Mouse (Mus musculus): ENCODE measurements around the gene Taok3. TPM values are rescaled to one million over a fixed set of nuclear protein-coding genes. Genes with fewer than 3 reads are reported as not detected.
A peak's percentile ranks its signal among the peaks of the same experiment; 100 is the strongest.

Gene Taok3
- total and polyA plus RNA-seq, 3 experiments, result 58.4 to 213 (median 139) TPM

DNA sequence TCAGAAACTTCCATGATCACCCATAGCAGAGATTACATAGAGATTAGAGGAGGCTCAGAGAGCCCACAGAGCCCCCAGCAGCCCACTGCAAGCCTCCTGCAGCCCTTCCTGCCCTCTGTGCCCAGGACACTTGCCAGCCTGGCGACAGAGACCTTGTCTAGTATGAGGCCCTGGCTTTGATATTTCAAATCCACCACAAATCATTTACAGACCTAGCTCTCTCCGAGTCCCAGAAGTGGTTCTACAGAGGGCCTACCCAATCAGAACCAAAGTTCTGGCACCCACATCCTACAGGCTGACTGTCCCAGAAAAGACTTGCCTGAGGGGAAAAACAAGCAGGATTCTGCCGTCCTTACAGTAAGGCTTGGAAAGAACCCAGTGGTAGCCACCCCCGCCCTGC lies 165.3 kb downstream of the Taok3 start:
- DNase-seq (ENCODE audit: low spot score) (no peak), ATAC-seq (ENCODE audit: extremely low read depth, insufficient number of reproducible peaks, low FRiP score, poor library complexity, severe bottlenecking) (no peak)
- Histone ChIP-seq H3K4me1 (ENCODE audit: insufficient read depth, low read depth, low read length) (peaks cover 50% of the 10 kb centered on the region), H3K27me3 (ENCODE audit: insufficient read depth, low read length) (no peaks in the 10 kb centered on the region), H3K9me3 (replicated peaks) (no peaks in the 10 kb centered on the region), H3K36me3 (replicated peaks) (peaks cover 51% of the 10 kb centered on the region), H3K4me3 (ENCODE audit: low read depth, low read length) (peak overlapping the region; percentile 16; the same call in 1 of the 2 replicates)
- TF ChIP-seq GATA2 (IDR thresholded peaks at IDR 0.05; ENCODE audit: borderline replicate concordance, low read depth, low read length) (no peak), POLR2AphosphoS5 (IDR thresholded peaks at IDR 0.05; ENCODE audit: insufficient replicate concordance, low read depth, low read length) (no peak), TAL1 (conservative IDR thresholded peaks at IDR 0.05; ENCODE audit: low read depth, low read length) (no peak), CTCF (IDR thresholded peaks at IDR 0.05; ENCODE audit: low read depth, low read length) (no peak), GATA1 (IDR thresholded peaks at IDR 0.05; ENCODE audit: borderline replicate concordance, low read length) (no peak)

DNA sequence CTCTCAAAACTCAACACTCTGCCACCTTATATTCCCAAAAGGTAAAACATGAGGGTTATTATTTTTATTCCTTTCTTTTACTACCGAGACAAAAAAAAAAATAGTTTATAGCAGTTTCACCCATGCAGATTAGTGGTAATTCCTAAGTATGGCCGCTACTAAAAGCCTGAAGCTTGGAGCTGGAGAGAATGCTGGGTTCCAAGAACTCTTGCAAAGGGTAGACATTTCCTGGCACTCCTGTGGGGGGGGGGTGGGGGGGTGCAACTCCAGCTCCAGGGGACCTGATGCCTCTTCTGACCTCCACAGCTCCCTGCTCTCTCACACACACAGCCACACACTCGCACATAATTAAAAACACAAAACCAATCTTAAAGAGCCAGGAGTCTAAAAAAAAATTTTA lies 166.4 kb downstream of the Taok3 start:
- H3K9me3 ChIP-seq (replicated peaks), result no peaks in the 10 kb centered on the region
- H3K4me1 ChIP-seq (ENCODE audit: insufficient read depth, low read depth, low read length), result peaks cover 40% of the 10 kb centered on the region
- no peak for ATAC-seq (ENCODE audit: extremely low read depth, insufficient number of reproducible peaks, low FRiP score, poor library complexity, severe bottlenecking)
- peak overlapping the region; percentile 79 for H3K4me3 ChIP-seq (ENCODE audit: low read depth, low read length)
- DNase-seq (ENCODE audit: low spot score), result no peak
- H3K36me3 ChIP-seq (replicated peaks), result peaks cover 42% of the 10 kb centered on the region
- TF ChIP-seq POLR2AphosphoS5 (IDR thresholded peaks at IDR 0.05; ENCODE audit: insufficient replicate concordance, low read depth, low read length) (no peak), GATA1 (IDR thresholded peaks at IDR 0.05; ENCODE audit: borderline replicate concordance, low read length) (no peak), GATA2 (IDR thresholded peaks at IDR 0.05; ENCODE audit: borderline replicate concordance, low read depth, low read length) (no peak), CTCF (IDR thresholded peaks at IDR 0.05; ENCODE audit: low read depth, low read length) (no peak)
- no peaks in the 10 kb centered on the region for H3K27me3 ChIP-seq (ENCODE audit: insufficient read depth, low read length)

DNA sequence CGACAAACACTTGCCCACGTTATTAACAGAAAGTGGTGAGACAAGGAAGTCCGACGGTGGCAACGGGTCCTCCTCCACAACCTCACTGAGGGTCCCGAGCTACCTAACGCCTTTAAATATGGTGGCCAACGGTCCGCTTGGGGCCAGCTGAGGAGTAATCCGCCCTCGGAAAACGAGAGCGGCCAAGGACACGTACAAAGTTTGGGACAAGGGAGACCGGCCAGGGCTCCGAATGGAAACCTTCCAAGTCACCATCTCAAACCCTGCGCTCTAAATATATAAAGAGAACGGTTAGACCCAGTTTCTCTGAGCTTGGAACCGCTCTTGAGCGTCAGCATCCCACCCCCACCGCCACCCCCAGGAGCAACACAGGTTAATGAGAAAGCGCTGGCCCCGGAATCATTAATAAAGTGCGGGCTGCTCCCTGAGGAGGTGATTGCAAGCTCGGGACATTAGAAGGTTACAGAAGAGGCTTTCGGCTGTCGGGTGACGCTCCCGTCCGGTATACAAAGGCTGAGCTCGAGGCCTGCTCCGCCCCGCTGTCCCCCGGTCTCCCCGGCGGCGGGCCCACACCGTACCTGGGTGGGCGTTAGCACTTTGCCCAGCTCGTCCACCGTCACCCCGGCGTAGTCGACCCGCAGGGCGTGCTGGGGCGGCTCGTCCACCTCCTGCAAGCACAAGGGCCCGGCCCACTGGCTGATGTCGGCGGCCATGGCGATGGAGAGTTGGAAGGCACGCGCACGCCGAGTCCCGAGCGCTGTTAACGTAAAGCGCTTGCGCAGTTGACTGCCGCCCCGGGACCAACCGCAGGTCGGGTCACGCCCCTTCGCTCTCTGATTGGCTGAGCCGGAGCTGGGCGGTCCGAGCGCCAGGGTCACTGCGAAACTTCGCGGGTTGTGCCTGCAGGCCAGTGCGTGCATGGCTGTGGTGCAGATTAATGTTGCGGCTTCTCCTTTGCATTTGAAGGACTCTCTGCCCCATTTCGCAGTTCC lies 167.2 kb downstream of the Taok3 start, which contains the start of gene Pebp1:
Gene Pebp1 (minus strand): TSS at position 795 of the 992 bp plus-strand sequence.
- ATAC-seq (ENCODE audit: extremely low read depth, insufficient number of reproducible peaks, low FRiP score, poor library complexity, severe bottlenecking), result peak; percentile 99
- H3K4me1 ChIP-seq (ENCODE audit: insufficient read depth, low read depth, low read length), result peaks cover 37% of the 10 kb centered on the region
- no peak for TF ChIP-seq POLR2AphosphoS5 (IDR thresholded peaks at IDR 0.05; ENCODE audit: insufficient replicate concordance, low read depth, low read length)
- no peak for TF ChIP-seq GATA1 (IDR thresholded peaks at IDR 0.05; ENCODE audit: borderline replicate concordance, low read length)
- TF ChIP-seq CTCF (IDR thresholded peaks at IDR 0.05; ENCODE audit: low read depth, low read length), result no peak
- TF ChIP-seq GATA2 (IDR thresholded peaks at IDR 0.05; ENCODE audit: borderline replicate concordance, low read depth, low read length), result no peak
- TF ChIP-seq TAL1 (conservative IDR thresholded peaks at IDR 0.05; ENCODE audit: low read depth, low read length), result no peak
- DNase-seq (ENCODE audit: low spot score), result peak; percentile 98
- peaks cover 34% of the 10 kb centered on the region for H3K36me3 ChIP-seq (replicated peaks)
- no peaks in the 10 kb centered on the region for H3K27me3 ChIP-seq (ENCODE audit: insufficient read depth, low read length)
- H3K4me3 ChIP-seq (ENCODE audit: low read depth, low read length), result peak within 1 kb of the TSS; percentile 79
- H3K9me3 ChIP-seq (replicated peaks), result no peaks in the 10 kb centered on the region

DNA sequence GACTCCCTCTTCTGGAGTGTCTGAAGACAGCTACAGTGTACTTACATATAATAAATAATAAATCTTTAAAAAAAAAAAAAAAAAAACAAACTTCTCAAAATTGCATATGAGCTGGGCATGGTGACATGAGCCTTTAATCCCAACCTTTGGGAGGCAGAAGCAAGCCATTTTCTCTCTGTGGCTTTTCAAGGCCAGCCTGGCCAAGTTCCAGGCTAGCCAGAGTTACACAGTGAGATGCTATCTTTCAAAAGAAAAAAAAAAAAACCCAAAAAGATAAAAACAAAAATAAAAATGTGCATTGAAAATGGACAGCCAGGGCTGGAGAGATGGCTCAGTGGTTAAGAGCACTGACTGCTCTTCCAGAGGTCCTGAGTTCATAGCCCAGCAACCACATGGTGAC lies 169.7 kb downstream of the Taok3 start:
- Histone ChIP-seq H3K36me3 (replicated peaks) (peaks cover 14% of the 10 kb centered on the region), H3K4me1 (ENCODE audit: insufficient read depth, low read depth, low read length) (peaks cover 29% of the 10 kb centered on the region), H3K9me3 (replicated peaks) (no peaks in the 10 kb centered on the region), H3K4me3 (ENCODE audit: low read depth, low read length) (no peak overlapping the region), H3K27me3 (ENCODE audit: insufficient read depth, low read length) (no peaks in the 10 kb centered on the region)
- DNase-seq (ENCODE audit: low spot score), result no peak
- ATAC-seq (ENCODE audit: extremely low read depth, insufficient number of reproducible peaks, low FRiP score, poor library complexity, severe bottlenecking), result no peak
- TF ChIP-seq GATA2 (IDR thresholded peaks at IDR 0.05; ENCODE audit: borderline replicate concordance, low read depth, low read length) (no peak), POLR2AphosphoS5 (IDR thresholded peaks at IDR 0.05; ENCODE audit: insufficient replicate concordance, low read depth, low read length) (no peak), GATA1 (IDR thresholded peaks at IDR 0.05; ENCODE audit: borderline replicate concordance, low read length) (no peak), CTCF (IDR thresholded peaks at IDR 0.05; ENCODE audit: low read depth, low read length) (no peak), TAL1 (conservative IDR thresholded peaks at IDR 0.05; ENCODE audit: low read depth, low read length) (no peak)

DNA sequence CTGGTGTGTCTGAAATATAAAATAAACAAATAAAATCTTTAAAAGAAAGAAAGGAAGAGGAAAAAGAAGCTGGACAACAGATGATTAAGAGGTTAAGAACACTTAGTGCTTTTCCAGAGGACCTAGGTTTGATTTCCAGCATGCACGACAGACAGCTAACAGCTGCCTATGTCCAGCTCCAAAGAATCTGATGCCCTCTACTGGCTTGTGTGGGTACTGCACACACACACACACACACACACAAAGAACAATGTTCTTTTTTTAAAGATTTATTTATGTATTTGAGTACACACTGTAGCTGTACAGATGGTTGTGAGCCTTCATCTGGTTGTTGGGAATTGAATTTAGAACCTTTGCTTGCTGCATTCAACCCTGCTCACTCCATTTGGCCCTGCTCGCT lies 170.2 kb downstream of the Taok3 start:
- Histone ChIP-seq H3K27me3 (ENCODE audit: insufficient read depth, low read length) (no peaks in the 10 kb centered on the region), H3K4me3 (ENCODE audit: low read depth, low read length) (no peak overlapping the region), H3K9me3 (replicated peaks) (no peaks in the 10 kb centered on the region), H3K36me3 (replicated peaks) (peaks cover 10% of the 10 kb centered on the region), H3K4me1 (ENCODE audit: insufficient read depth, low read depth, low read length) (peaks cover 25% of the 10 kb centered on the region)
- DNase-seq (ENCODE audit: low spot score) (no peak), ATAC-seq (ENCODE audit: extremely low read depth, insufficient number of reproducible peaks, low FRiP score, poor library complexity, severe bottlenecking) (no peak)
- TF ChIP-seq POLR2AphosphoS5 (IDR thresholded peaks at IDR 0.05; ENCODE audit: insufficient replicate concordance, low read depth, low read length) (no peak), CTCF (IDR thresholded peaks at IDR 0.05; ENCODE audit: low read depth, low read length) (no peak), GATA2 (IDR thresholded peaks at IDR 0.05; ENCODE audit: borderline replicate concordance, low read depth, low read length) (no peak), GATA1 (IDR thresholded peaks at IDR 0.05; ENCODE audit: borderline replicate concordance, low read length) (no peak), TAL1 (conservative IDR thresholded peaks at IDR 0.05; ENCODE audit: low read depth, low read length) (no peak)

DNA sequence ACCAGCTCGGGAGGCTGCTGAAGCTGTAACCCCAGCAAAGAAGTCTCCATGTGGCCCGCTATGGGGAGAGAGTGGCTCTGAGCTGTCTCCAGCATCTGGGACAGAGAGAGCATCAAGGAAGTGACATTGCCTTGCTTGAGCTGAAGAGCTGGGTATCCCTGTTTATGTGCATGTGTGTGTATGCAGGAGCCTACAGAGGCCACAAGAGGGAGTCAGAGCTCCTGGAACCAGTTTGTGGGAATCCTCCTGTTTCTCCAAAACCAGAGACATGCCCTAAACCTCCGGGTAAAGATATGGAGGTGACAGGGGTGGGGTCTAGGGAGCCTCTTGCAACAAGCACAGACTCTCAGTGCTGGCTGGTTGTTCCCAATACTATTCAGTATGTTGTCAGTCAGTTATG lies 171.4 kb downstream of the Taok3 start:
- H3K4me1 ChIP-seq (ENCODE audit: insufficient read depth, low read depth, low read length), result peaks cover 15% of the 10 kb centered on the region
- H3K4me3 ChIP-seq (ENCODE audit: low read depth, low read length), result no peak overlapping the region
- H3K9me3 ChIP-seq (replicated peaks), result no peaks in the 10 kb centered on the region
- ATAC-seq (ENCODE audit: extremely low read depth, insufficient number of reproducible peaks, low FRiP score, poor library complexity, severe bottlenecking) (no peak), DNase-seq (ENCODE audit: low spot score) (no peak)
- no peaks in the 10 kb centered on the region for H3K27me3 ChIP-seq (ENCODE audit: insufficient read depth, low read length)
- no peak for TF ChIP-seq POLR2AphosphoS5 (IDR thresholded peaks at IDR 0.05; ENCODE audit: insufficient replicate concordance, low read depth, low read length)
- TF ChIP-seq GATA1 (IDR thresholded peaks at IDR 0.05; ENCODE audit: borderline replicate concordance, low read length), result no peak
- no peak for TF ChIP-seq TAL1 (conservative IDR thresholded peaks at IDR 0.05; ENCODE audit: low read depth, low read length)
- no peak for TF ChIP-seq GATA2 (IDR thresholded peaks at IDR 0.05; ENCODE audit: borderline replicate concordance, low read depth, low read length)
- no peak for TF ChIP-seq CTCF (IDR thresholded peaks at IDR 0.05; ENCODE audit: low read depth, low read length)
- no peaks in the 10 kb centered on the region for H3K36me3 ChIP-seq (replicated peaks)

Measured in G1E (cell line).